Mouse (Mus musculus) olfactory bulb, adult 2 months (tissue): ENCODE results near the gene Olfr385. TPM values are rescaled to one million over a fixed set of nuclear protein-coding genes. Genes with fewer than 3 reads are reported as not detected.
"Not testable (repeated sequence)": the region's sequence is repeated elsewhere in the genome, so short reads cannot be mapped to it uniquely, and the experiment has no call there.

Source experiments
- H3K27ac ChIP-seq: fragments of 200-500 bp; 2 replicates; pipeline ENCODE4 v1.5.1; 2012; ENCODE audit warnings: low read depth, low read length; ENCODE audit not compliant: insufficient read depth
- H3K4me1 ChIP-seq: fragments of 200-500 bp; 2 replicates; pipeline ENCODE4 v1.6.1; 2012; ENCODE audit warnings: low read length; ENCODE audit not compliant: control insufficient read depth, insufficient read depth
- H3K4me3 ChIP-seq: fragments of 200-500 bp; 2 replicates; pipeline ENCODE4 v1.5.1; 2012; ENCODE audit warnings: mild to moderate bottlenecking, low read depth, low read length, moderate library complexity; ENCODE audit not compliant: insufficient read depth
- CTCF ChIP-seq: fragments of 200-500 bp; IDR thresholded peaks from 2 replicates; pipeline ENCODE4 v1.5.1; 2012; ENCODE audit warnings: low read depth, mild to moderate bottlenecking, low read length, moderate library complexity; ENCODE audit not compliant: insufficient read depth
- POLR2A ChIP-seq: fragments of 200-500 bp; IDR thresholded peaks from 2 replicates; pipeline ENCODE4 v1.6.1; 2012; ENCODE audit warnings: mild to moderate bottlenecking, low read depth, low read length, moderate library complexity; ENCODE audit not compliant: insufficient read depth
- WGBS: fragments of 180-500 bp; shearing (Covaris S2); methylation state at CpG from one replicate; pipeline ENCODE4 v1.1.7; 2018; 5-methylcytosine and 5-hydroxymethylcytosine counted together
- polyA plus RNA-seq: library from polyadenylated mRNA; stranded (reverse); fragments of >200 nt; gene quantifications from 2 replicates; pipeline ENCODE4 v1.2.4, GENCODE M21; 2012; ENCODE audit warnings: low replicate concordance; ENCODE audit not compliant: missing spikeins, insufficient read depth, insufficient read length

Olfr385 gene
- polyA plus RNA-seq = not detected in 2 replicates

DNA sequence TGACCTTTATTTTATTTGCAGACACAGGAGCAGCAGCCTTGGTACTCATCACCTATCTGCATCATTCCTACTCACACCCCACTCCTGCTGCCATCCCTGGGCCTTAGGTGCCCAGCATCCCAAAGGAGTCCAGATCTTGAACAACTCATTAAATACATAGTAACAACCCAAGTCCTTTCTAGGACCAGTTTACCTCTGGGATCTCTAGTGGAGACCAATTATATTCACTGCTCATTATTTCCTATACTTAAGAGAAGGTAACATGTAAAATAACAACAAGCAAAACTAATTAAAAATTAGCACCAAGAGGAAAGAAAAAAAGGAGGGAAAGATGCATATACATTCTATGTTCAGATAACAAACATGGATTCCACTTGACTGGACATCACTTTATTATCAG is at the start of gene Olfr385:
TSS of gene Olfr385 (minus strand) at position 101 of the 400 bp plus-strand sequence.
- Histone ChIP-seq H3K27ac (no peak within 1 kb of the TSS), H3K4me3 (no peak within 1 kb of the TSS), H3K4me1 (no peaks in the 10 kb centered on the region)
- TF ChIP-seq POLR2A = no peak
- TF ChIP-seq CTCF = no peak

- TF ChIP-seq POLR2A (no peak), CTCF (no peak)
- Histone ChIP-seq H3K27ac (no peak within 1 kb of the TSS), H3K4me1 (no peaks in the 10 kb centered on the region), H3K4me3 (no peak within 1 kb of the TSS)
Observed at GRCm38 (mm10) chr11:73598294-73598693, 5.5 kb upstream of the Olfr385 start, which contains the start of gene Olfr384. Gene Olfr384 (plus strand): TSS chr11:73598594.

GRCm38 (mm10) chr11:73583188-73583587 is 9.6 kb downstream of the Olfr385 start:
- H3K27ac ChIP-seq, H3K4me1 ChIP-seq, H3K4me3 ChIP-seq: not testable (repeated sequence)
- WGBS = 85% methylated on average over 1 of the region's 1 CpGs

DNA sequence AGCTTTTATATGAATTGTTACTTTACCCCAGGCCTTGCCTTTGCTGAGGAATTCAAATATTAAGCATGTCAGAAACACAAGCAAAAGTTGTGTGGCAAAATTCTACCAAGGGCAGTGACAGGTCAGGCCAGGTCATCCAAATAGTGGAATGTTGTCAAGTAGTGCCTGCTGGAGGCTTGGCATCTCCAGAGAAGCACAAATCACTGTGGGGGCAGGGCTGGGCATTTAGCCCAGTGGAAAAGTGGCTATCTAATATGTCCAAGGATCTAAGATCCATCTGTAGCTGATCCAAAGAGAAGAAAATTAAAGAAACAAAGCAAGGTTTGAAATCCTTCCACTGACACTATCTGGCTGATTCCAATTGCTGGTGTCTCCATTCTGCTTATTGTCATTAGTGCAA is 12.9 kb downstream of the Olfr385 start:
- TF ChIP-seq CTCF (no peak), POLR2A (no peak)
- H3K27ac ChIP-seq = no peak overlapping the region
- H3K4me3 ChIP-seq = no peak overlapping the region
- no peaks in the 10 kb centered on the region for H3K4me1 ChIP-seq

Other genes starting within 250 kb of the Olfr385 start
- gene Olfr20, start 242.2 kb downstream of the Olfr385 start, polyA plus RNA-seq = not detected in 2 replicates
- gene Olfr376, start 221.8 kb downstream of the Olfr385 start, polyA plus RNA-seq = not detected in 2 replicates
- not detected in 2 replicates for gene Olfr1, start 193.4 kb downstream of the Olfr385 start, polyA plus RNA-seq
- not detected in 2 replicates for gene Olfr378, start 164.5 kb downstream of the Olfr385 start, polyA plus RNA-seq
- not detected in 2 replicates for gene Olfr380, start 135.5 kb downstream of the Olfr385 start, polyA plus RNA-seq
- gene Olfr381, start 101.4 kb downstream of the Olfr385 start, polyA plus RNA-seq = not detected in 2 replicates
- gene Olfr382, start 75.8 kb downstream of the Olfr385 start, polyA plus RNA-seq = not detected in 2 replicates
- gene Olfr384, start 5.6 kb upstream of the Olfr385 start, polyA plus RNA-seq = not detected in 2 replicates
- gene Zfp735, start 95.8 kb upstream of the Olfr385 start, polyA plus RNA-seq = not detected in 2 replicates
- gene Olfr389, start 187.7 kb upstream of the Olfr385 start, polyA plus RNA-seq = not detected in 2 replicates
- not detected in 2 replicates for gene Olfr390, start 190.0 kb upstream of the Olfr385 start, polyA plus RNA-seq
- gene Olfr391-ps, start 210.0 kb upstream of the Olfr385 start, polyA plus RNA-seq = not detected in 2 replicates
- gene Olfr392, start 224.0 kb upstream of the Olfr385 start, polyA plus RNA-seq = not detected in 2 replicates